Mouse (Mus musculus) cerebellum, adult 2 months (tissue): Measurements from ENCODE around the gene Cpeb3. TPM values are rescaled to one million over a fixed set of nuclear protein-coding genes. Genes with fewer than 3 reads are reported as not detected.

Experiments used
- DNase-seq, 2 experiments: peaks; one replicate each; pipeline ENCODE4 v3.0.0; 2021
- H3K27ac ChIP-seq: fragments of 200-500 bp; 2 replicates; pipeline ENCODE4 v1.5.1; 2012; ENCODE audit warnings: low read length, control low read depth, inconsistent platforms; ENCODE audit not compliant: insufficient read depth
- H3K27me3 ChIP-seq: fragments of 200-500 bp; 2 replicates; pipeline ENCODE4 v1.6.1; 2012; ENCODE audit warnings: inconsistent platforms, mild to moderate bottlenecking, low read length, moderate library complexity; ENCODE audit not compliant: control insufficient read depth, insufficient read depth
- H3K4me1 ChIP-seq: fragments of 200-500 bp; 2 replicates; pipeline ENCODE4 v1.6.1; 2011; ENCODE audit warnings: low read length; ENCODE audit not compliant: control insufficient read depth, insufficient read depth
- H3K4me3 ChIP-seq: fragments of 200-500 bp; replicated peaks from 2 replicates; pipeline ENCODE3; 2011; ENCODE audit warnings: mild to moderate bottlenecking, low read depth, low read length, control low read depth; ENCODE audit not compliant: insufficient read depth
- CTCF ChIP-seq: fragments of 200-500 bp; IDR thresholded peaks from 2 replicates; pipeline ENCODE4 v1.5.1; 2011; ENCODE audit warnings: low read depth, mild to moderate bottlenecking, control low read depth, low read length, moderate library complexity, borderline replicate concordance; ENCODE audit not compliant: insufficient read depth
- POLR2A ChIP-seq: fragments of 200-500 bp; IDR thresholded peaks from 2 replicates; pipeline ENCODE4 v1.6.1; 2011; ENCODE audit warnings: low read length, control low read depth, borderline replicate concordance; ENCODE audit not compliant: insufficient read depth
- WGBS: fragments of 180-500 bp; shearing (Covaris S2); methylation state at CpG from one replicate; pipeline ENCODE4 v1.1.7; 2018; 5-methylcytosine and 5-hydroxymethylcytosine counted together
- polyA plus RNA-seq: library from polyadenylated mRNA; depleted of rRNA; stranded (reverse); fragments of >200 nt; gene quantifications from 2 replicates; pipeline ENCODE4 v1.2.3, GENCODE M21; 2012

Gene Cpeb3
- polyA plus RNA-seq, 1 experiment, result 41.5 TPM

- no peaks in the 10 kb centered on the region for H3K27me3 ChIP-seq
- H3K4me1 ChIP-seq, result peaks cover 7% of the 10 kb centered on the region
- no peak for DNase-seq
- H3K4me3 ChIP-seq, result no peak overlapping the region
- WGBS, result 64% methylated on average over 1 of the region's 1 CpGs
- no peak overlapping the region for H3K27ac ChIP-seq
- TF ChIP-seq POLR2A (no peak), CTCF (no peak)
Observed at GRCm38 (mm10) chr19:37110494-37110893, 97.9 kb downstream of the Cpeb3 start.

- DNase-seq, result no peak
- WGBS, result 58% methylated on average over 4 of the region's 4 CpGs
- Histone ChIP-seq H3K4me3 (no peak overlapping the region), H3K4me1 (peaks cover 7% of the 10 kb centered on the region), H3K27ac (no peak overlapping the region), H3K27me3 (no peaks in the 10 kb centered on the region)
- TF ChIP-seq POLR2A (no peak), CTCF (no peak)
Observed at GRCm38 (mm10) chr19:37109853-37110252, 98.5 kb downstream of the Cpeb3 start.

GRCm38 (mm10) chr19:37100689-37101088 is 107.7 kb downstream of the Cpeb3 start:
- 89% methylated on average over 2 of the region's 2 CpGs for WGBS
- H3K4me1 ChIP-seq, result peaks cover 11% of the 10 kb centered on the region
- DNase-seq, result no peak

DNA sequence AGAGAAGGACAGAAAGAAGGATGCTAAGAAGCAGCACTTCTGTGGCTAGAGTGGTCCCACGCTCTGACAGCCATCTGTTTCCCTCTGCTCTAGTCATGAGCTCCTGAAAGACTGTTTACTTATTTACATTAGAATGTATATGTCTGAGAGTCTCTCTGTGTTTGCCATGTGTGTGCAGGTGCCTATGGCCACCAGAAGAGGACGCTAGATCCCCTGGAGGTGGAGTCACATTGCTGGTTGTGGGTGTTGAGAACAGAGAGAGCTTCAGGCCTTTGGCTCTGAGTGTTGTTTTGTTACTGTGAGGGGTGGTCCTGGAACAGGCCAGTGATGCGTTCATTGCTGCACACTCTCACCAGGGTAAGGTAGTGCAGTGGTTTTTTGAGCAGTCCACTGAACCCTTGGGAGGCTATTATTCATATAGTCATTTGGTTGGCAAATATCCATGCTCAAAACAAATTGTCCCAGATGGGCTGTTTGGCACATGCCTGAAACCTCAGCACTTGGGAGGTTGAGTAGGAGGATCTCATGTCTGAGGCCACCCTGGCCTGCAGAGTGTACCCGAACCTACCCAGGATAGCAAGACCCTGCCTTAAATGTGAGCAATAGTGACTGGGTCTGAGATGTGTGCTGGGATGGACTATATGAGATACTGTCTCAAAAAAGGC is 112.6 kb downstream of the Cpeb3 start:
- DNase-seq, result no peak
- WGBS, result 71% methylated on average over 4 of the region's 4 CpGs
- TF ChIP-seq POLR2A (no peak), CTCF (no peak)
- Histone ChIP-seq H3K4me1 (peaks cover 13% of the 10 kb centered on the region), H3K4me3 (no peak overlapping the region), H3K27me3 (no peaks in the 10 kb centered on the region), H3K27ac (no peak overlapping the region)

More at GRCm38 (mm10) chr19:37100689-37101088, 107.7 kb downstream of the Cpeb3 start:
- TF ChIP-seq CTCF (no peak), POLR2A (no peak)
- no peak overlapping the region for H3K4me3 ChIP-seq
- H3K27ac ChIP-seq, result no peak overlapping the region
- H3K27me3 ChIP-seq, result no peaks in the 10 kb centered on the region

DNA sequence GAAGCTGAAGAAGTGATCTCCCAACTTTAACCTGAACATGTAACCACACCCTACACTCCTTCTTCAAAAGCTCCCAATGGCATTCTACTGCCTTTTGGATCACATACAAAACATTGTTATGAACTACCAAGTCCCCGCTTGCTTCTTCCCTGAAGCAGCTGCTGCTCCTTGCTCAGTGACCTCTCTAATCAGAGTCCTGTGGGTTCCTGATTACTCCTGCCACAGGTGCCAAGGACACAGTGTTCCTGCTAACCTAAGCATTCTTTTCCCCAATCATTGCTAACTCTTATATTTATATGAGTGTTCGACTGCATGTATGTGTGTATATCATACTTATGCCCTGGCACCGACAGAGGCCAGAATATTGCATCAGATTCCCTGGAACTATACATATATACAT is 115.2 kb downstream of the Cpeb3 start:
- no peak overlapping the region for H3K4me3 ChIP-seq
- TF ChIP-seq POLR2A, result no peak
- no peak for TF ChIP-seq CTCF
- no peak for DNase-seq
- WGBS, result 76% methylated on average over 3 of the region's 3 CpGs
- peaks cover 13% of the 10 kb centered on the region for H3K4me1 ChIP-seq
- no peak overlapping the region for H3K27ac ChIP-seq
- no peaks in the 10 kb centered on the region for H3K27me3 ChIP-seq

DNA sequence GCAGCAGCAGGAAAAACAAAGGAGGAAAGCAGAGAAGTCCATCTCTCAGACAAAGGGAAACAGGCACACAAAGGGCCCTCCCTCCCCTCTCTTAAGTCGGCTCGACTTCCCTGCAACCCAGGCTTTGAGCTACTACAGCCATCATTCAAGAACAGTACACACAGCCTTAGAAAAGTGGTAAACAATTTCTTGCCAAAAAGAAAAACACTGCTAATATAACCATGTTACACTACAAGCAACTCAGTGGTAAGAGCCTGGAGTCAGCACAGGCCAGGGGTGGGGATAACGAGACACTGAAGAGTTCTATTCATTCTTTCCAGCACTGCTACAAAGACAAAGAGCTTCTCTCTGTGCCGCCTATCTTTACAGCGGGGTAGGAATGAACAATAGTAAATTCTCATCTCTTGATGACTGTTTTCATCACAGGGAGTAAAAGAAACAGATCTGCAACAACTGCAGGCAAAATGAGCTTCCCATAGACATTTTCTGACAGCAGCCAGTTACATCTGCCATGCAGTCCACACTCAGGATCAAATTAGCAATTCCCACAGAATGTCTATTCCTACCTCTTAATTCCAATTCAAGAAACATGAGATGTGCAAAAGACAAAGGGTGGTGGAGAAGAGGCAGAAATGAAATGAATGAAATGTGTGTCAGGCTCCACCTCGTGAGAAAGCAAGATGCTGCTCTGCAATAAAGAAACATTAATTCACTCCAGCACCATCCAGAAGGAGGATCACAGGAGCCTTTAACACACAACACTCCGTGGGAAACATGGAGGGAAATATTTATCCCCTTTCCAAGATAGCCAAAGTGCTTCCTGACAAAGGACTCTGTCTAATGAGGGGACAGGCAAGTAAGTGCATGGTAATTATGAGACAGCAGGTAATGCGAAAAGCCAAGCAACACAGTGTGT is 118.0 kb downstream of the Cpeb3 start:
- Histone ChIP-seq H3K4me3 (no peak overlapping the region), H3K27me3 (no peaks in the 10 kb centered on the region), H3K4me1 (no peaks in the 10 kb centered on the region; the same call in none of the 2 replicates), H3K27ac (peak overlapping the region; percentile 4; the same call in 1 of the 2 replicates)
- DNase-seq, result no peak
- TF ChIP-seq CTCF (no peak), POLR2A (no peak)
- WGBS, result 36% methylated on average over 8 of the region's 8 CpGs

- H3K27me3 ChIP-seq, result no peaks in the 10 kb centered on the region
- no peak for DNase-seq
- no peaks in the 10 kb centered on the region; the same call in none of the 2 replicates for H3K4me1 ChIP-seq
- no peak overlapping the region for H3K27ac ChIP-seq
- H3K4me3 ChIP-seq, result no peak overlapping the region
- 74% methylated on average over 8 of the region's 8 CpGs for WGBS
- TF ChIP-seq CTCF (no peak), POLR2A (no peak)
Observed at GRCm38 (mm10) chr19:37088043-37088748, 120.2 kb downstream of the Cpeb3 start.
